Mouse (Mus musculus): Measurements from ENCODE around the gene Slc29a1.

Gene Slc29a1

DNA sequence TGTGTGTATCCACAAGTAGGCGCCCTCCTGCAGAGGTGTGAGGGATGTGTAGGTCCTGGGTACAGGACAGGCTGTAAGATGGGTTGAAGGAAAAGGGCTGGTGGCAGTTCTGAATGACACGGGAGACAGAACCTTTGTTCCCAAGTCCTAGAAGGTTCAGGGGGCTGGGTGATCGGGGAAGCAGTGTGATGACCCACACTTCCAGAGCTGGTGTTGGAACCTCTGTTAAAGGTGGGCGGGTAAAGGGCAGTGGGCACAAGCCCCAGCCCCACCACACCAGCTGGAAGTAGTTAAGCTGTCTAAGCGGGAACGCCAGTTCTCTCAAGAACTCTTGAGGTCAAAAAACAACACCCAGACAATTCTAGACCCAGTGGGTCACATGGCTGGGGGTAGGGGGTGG is 9.0 kb downstream of the Slc29a1 start:
- in situ Hi-C loops (cut with MboI, MseI): loop anchor here (5.0 kb wide), 1 partner anchor 47 kb away; no protein-coding TSS in a partner anchor

GRCm38 (mm10) chr17:45589844-45590243 is 9.6 kb downstream of the Slc29a1 start:
- in situ Hi-C loops (cut with MboI, MseI): loop anchor here (5.0 kb wide), 1 partner anchor 47 kb away; no protein-coding TSS in a partner anchor

DNA sequence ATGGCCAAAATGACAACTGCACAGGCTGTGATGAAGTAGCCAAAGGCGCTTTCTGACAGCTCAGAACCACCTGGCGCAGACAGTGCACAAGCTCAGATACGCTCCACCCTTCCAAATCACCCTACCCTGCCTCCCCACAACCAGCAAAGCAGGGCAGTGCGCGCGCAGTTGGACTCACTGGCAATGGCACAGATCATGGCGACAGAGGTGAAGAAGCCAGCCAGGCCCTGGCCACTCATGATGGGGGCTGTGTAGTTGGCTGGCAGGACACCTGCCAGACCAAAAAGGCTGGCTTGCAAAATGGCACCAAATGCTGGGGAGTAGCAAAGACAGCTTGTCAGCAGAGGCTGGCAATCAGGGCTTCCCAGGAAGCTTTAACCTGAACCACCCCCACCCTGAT is 10.2 kb downstream of the Slc29a1 start:
- in situ Hi-C loops (cut with MboI, MseI): no loop called here

DNA sequence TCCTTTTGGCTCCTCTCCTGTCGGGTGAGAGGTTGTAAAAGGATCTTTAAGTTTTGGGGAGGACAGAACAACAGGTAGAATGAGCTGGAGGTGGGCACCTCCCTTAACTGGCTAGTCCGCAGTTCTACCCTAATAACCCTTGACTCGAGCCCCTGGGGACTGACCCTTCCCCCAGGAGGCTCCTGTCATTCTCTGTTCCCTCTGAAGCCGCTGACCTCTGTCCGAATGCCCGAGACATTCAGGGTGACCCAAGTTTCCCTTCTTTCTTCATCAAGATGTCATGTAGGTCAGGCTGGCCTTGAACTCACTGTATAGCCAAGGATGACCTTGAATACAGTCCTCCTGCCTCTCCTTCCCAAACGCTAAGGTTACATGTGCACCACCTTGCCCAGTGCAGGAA is 11.0 kb downstream of the Slc29a1 start:
- in situ Hi-C loops (cut with MboI, MseI): no loop called here

DNA sequence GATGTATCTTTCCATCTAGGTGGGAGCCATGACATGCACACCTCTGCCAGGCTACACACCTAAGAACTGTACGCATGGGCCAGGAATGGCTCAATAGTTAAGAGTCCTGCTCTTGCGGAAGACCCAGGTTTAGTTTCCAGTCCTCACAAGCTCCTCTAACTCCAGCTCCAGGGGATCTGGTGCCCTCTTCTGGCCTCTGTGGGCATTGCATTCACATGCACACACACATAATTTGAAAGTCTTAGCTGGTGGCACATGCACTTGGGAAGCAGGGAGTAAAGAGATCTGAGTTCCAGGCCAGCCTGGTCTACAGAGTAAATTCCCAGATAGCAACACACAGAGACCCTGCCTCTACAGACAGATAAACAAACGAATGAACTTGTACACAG is 13.0 kb downstream of the Slc29a1 start:
- in situ Hi-C loops (cut with MboI, MseI): no loop called here

DNA sequence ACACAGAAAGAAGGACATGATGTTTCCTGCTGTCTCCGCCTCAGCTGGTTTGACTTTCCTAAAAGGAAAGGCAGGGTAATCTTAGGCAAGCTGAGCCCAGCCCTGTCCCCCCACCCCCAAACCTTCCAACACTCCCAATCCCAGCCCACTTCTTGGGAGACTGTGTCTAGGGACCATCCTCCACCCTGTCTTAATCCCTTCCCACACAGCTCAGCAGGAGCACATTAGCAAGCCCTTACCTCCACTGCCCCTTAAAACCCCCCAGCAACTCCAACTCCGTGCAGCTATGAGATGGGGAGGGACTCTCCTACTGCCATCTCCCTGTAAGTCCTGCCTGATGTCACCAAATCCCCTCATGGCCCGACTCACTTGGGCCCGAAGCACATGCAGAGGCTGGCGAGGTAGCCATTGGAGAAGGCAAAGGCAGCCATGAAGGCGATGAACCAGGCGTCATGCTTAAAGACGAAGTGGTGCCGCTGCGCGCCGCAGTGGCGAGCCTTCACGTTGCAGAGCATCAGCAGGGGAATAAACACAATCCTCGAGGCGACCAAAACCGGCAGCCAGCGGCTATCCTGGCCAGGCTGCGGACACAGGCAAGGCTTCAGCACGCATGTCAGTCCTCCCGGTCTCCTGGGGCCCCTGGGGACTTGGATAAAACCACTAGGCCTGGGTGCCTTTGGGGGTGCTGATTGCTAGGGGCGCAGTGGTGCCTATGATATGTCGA is 13.5 kb downstream of the Slc29a1 start:
- in situ Hi-C loops (cut with MboI, MseI): no loop called here

DNA sequence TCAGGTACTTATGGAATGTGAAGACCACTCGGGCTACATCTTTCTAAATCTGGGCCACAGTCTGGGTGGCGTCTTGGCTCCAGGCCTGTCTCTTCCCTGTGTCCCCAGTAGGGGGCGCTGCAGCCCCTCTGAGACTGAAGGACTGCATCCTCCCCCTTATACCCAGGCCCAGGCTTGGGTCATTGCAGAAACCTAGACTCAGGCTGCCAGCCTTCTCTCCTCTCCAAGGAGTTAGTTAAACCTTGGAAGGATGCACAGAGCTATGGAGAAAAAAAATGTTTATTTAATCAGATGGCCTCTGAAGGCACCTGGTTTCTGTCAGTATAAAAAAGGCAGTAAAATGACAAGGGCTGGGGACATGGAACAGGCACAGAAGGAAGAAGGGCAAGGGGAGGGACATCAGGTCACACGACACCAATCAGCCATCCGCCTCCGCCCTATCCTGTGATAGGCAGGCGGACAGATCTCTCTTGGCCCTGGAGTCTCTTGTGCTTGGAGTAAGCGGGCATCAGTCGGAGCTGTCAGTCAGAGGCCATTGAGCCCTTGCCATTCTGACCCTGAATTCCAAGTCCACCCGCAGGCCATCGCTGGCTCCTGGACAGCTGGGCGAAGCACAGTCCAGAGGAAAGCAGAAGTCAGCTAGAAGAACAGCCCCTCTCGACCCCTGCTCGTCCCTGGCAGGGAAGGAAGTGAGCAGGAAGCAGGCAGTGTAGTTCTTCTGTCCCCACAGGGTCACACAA is 14.3 kb downstream of the Slc29a1 start:
- in situ Hi-C loops (cut with MboI, MseI): no loop called here

- in situ Hi-C loops (cut with MboI, MseI): no loop called here
Measured at GRCm38 (mm10) chr17:45584096-45584896, 15.1 kb downstream of the Slc29a1 start.

DNA sequence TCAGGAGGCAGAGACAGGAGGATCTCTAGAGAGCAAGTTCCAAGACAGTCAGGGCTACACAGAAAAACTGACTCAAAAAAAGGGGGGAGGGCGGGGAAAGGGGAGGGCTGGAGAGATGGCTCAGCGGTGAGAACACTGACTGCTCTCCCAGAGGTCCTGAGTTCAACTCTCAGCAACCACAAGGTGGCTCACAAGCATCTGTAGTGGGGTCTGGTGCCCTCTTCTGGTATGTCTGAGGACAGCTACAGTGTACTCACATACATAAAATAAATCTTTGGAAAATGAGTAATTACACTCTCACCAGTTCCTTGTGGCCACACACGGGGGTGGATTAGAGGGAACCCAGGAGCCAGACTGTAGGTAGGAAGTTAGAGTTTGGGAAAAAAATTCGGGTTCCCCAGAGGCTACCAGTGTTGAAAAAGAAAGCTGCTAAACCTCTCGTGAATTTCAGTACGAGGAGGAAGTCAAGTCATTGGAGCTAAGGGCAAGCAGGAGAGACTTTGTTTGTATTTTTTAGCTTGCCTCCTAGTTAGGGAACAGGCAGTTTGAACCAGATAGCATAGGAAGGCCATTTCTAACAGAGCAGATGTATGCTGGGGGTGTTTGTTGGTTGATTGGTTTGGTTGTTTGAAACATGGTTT is 16.6 kb downstream of the Slc29a1 start:
- in situ Hi-C loops (cut with MboI, MseI): no loop called here

DNA sequence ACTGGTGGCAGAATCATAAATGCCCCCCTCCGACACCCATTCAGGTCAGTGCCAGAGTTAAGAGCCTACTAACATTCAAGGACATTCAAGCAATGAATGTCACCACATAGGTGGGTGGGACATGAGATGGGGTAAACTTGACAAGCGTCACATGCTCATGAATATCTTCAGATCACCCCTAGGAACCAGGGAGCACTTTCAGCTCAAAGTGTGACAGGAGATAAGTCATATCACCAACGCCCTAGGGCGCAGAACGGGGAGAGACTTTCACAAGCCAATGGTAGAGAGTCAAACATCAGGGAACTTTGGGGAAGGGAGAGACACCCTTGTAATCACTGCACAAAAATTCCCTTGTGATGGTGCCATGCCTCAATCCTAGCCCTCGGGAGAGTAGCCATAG is 17.2 kb downstream of the Slc29a1 start:
- in situ Hi-C loops (cut with MboI, MseI): no loop called here

GRCm38 (mm10) chr17:45581567-45581983 is 17.8 kb downstream of the Slc29a1 start:
- in situ Hi-C loops (cut with MboI, MseI): no loop called here

DNA sequence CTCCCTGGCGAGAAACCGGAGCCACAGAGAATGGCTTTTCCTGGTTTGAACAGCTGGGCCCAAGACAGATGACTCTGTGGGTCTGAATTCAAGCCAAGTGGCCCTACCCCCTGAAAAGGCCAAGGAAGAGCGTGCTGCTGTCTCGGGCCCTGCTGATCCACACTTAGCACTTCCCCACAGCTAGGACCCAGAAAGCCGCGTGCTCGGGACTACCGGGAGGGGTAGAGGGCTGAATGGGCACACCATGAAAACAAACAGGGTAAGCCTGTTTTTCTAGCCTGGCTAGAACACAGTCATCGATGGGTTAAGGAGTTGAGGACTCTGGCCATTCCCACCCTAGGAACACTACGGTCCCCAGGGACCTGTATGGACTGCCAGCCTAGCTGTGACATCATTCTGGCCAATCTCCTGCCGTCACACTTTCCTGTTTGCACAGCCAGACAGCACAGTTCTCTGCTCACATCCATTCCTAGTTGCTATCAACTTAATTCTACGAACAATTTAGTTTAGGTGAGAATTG is 18.4 kb downstream of the Slc29a1 start:
- in situ Hi-C loops (cut with MboI, MseI): no loop called here

DNA sequence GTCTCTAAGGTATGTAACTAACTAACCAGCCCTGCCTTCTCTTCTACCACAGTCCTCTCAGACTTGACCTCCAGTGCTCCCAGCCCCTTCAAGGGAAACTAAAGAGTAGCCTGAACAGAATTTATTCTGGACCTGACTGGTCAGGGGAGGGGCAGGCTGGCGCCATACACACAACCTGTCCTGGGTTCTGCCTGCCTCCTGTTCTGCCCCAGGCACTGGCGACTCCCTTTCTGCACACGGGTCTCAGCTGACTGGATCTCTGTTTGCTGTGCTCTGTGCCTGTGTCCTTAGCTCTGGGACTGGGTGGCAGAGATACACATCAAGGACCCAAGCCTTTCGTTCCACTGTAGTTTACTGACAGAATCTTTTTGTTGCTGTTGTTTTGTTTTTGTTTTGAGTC is 19.9 kb downstream of the Slc29a1 start:
- in situ Hi-C loops (cut with MboI, MseI): no loop called here

- in situ Hi-C loops (cut with MboI, MseI): no loop called here
Measured at GRCm38 (mm10) chr17:45578843-45579242, 20.6 kb downstream of the Slc29a1 start.

- in situ Hi-C loops (cut with MboI, MseI): no loop called here
Measured at GRCm38 (mm10) chr17:45578242-45578641, 21.2 kb downstream of the Slc29a1 start.

DNA sequence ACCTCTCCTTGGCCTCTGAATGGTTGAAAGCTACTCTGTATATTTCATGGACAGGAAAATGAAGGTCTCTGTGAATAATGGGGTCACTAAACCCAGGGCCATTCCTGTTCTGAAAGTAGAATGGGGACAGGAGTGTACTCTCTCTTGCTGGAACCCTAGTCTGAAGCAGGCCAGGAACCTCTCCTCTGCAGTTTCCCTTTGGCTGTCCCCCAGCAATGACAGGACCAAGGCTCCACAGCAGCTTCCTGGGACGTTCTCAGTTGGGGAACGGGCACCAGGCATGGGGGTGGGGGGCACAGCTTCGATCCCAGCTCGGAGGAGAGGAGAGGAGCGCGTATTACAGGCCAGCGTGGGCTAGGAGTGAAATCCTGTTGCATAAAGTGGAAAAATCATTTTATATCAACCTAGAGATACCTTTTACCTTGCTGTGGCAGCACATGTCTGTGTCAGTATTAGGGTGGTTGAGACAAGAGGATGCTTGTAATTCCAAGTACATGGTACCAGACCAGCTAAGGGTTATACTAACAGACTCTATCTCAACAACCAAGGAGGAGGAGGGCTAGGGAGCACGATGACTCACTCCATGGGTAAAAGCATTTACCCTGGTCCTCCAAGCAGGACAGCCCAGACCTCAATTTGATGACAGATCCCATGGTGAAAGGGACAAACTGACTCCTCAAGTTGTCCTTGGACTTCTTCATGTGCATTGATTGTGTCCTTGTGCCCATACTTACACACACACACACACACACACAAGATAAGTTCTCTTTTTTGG is 24.1 kb downstream of the Slc29a1 start:
- in situ Hi-C loops (cut with MboI, MseI): no loop called here

- in situ Hi-C loops (cut with MboI, MseI): loop anchor here (25.0 kb wide), 1 partner anchor 1938 kb away; the partner anchor contains the start of genes Ccnd3 and Taf8
Measured at GRCm38 (mm10) chr17:45574129-45574761, 25.2 kb downstream of the Slc29a1 start.

DNA sequence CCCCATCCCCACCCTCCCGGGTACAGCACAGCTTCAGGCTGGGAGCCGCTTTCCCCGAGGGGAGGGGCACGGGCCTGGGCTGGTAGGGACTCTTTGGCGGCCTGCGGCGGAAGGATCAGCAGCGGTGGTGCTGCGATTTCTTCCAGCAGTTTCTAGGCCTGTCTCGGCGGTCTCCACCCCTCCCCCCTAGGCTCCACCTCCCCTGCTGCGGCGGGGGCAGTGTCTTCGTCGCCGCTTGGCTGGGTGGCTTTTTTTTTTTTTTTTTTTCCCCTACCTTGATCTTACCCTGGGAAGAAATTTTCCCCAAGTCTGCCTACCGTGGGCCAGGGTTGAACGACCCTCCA is 25.7 kb downstream of the Slc29a1 start:
- in situ Hi-C loops (cut with MboI, MseI): loop anchor here (25.0 kb wide), 1 partner anchor 1939 kb away; the partner anchor contains the start of genes Ccnd3 and Taf8

GRCm38 (mm10) chr17:45573087-45573779 is 26.2 kb downstream of the Slc29a1 start, which contains the start of gene Hsp90ab1:
Gene Hsp90ab1 (minus strand): TSS chr17:45573271.
- in situ Hi-C loops (cut with MboI, MseI): loop anchor here (25.0 kb wide), 1 partner anchor 1939 kb away; the partner anchor contains the start of genes Ccnd3 and Taf8
